Mouse (Mus musculus) ES-E14 (cell line): Measurements from ENCODE around the gene Cdkn2c.

Source experiments
- HCFC1 ChIP-seq: IDR thresholded peaks from 2 replicates; pipeline ENCODE4 v1.6.1; 2012; ENCODE audit warnings: low read length, inconsistent platforms, borderline replicate concordance; ENCODE audit not compliant: insufficient read depth
- MAFK ChIP-seq: IDR thresholded peaks from 2 replicates; pipeline ENCODE4 v1.6.1; 2014; ENCODE audit warnings: mild to moderate bottlenecking, low read depth, low read length, inconsistent platforms; ENCODE audit not compliant: insufficient read depth
- ZC3H11A ChIP-seq: IDR thresholded peaks from 2 replicates; pipeline ENCODE4 v1.6.1; 2012; ENCODE audit warnings: low read depth, mild to moderate bottlenecking, inconsistent platforms, low read length, borderline replicate concordance
- ZNF384 ChIP-seq: IDR thresholded peaks from 2 replicates; pipeline ENCODE4 v1.6.1; 2012; ENCODE audit warnings: low read depth, low read length, inconsistent platforms

DNA sequence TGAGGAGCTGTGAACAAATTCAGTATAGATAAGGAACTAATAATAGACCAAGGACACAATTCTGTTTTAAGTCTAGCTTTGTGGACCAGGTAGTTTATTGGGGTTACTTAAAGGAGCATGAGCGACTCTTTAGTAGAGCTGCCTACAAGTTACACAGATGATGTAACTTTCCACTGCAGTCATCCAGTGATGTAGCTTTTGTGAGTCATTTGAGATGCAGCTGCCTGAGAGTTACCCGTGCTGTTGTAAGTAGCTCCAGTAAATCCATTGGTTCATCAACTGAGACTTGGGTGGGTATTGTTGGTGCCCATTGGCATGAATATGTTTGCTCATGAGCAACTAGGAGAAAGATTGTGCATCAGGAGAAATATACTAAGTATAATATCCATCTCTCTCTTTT, 38.4 kb upstream of the Cdkn2c start:
- TF ChIP-seq ZC3H11A (no peak), ZNF384 (no peak), MAFK (no peak), HCFC1 (no peak)
